Mouse (Mus musculus): ENCODE measurements around the gene Timeless. TPM values are rescaled to one million over a fixed set of nuclear protein-coding genes. Genes with fewer than 3 reads are reported as not detected.
"Not testable (repeated sequence)": the region's sequence is repeated elsewhere in the genome, so short reads cannot be mapped to it uniquely, and the experiment has no call there.

Timeless gene
- 47.8 and 68.2 TPM in 2 replicates for polyA plus RNA-seq (2014; fragmentation: Nextera tagmentation; extraction: Ambion mirVana)

DNA sequence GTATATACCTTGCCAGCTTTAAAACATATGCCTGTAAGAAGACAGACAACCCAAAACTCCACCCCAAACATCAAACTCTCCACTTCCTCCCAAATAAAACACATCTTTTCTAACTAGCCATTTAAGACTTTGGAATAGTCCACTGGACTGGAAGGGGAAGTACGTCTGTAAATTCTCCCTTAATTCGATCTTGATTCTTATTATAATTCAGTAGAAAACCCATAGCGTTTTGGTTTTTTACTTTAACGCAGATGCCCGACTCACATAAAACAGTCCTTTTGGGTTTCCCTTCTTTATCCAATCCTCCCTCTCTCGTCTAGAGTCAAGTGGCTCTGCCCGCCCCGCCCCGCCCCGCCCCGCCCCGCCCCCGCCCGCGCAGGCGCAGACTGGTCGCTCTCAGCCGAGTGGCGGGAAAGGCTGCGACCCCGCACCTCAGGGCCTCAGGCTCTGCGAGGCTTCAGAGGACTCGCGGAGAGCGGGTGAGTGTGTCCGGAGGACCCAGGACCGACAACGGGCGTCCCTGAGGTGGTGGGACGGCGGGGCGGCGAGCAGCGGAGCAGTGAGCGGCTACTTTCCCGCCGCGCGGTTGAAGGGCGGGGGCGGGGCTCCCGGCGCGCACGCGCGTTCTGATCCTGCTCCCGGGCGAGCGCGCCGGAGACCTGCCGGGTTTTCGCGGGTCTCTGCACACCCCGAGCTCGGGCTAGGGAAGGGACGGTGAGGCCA, at the start of gene Timeless:
Gene Timeless (plus strand): TSS at position 369 of the 723 bp plus-strand sequence.
- Histone ChIP-seq H3K9me3 (ENCODE audit: control insufficient read depth, low read length) (no peaks in the 10 kb centered on the region), H3K4me3 (ENCODE audit: low read length) (peak within 1 kb of the TSS; percentile 85), H3K9ac (ENCODE audit: low read depth, low read length) (peak within 1 kb of the TSS; percentile 82), H3K27ac (ENCODE audit: low read depth, low read length) (peak within 1 kb of the TSS; percentile 96), H3K27me3 (ENCODE audit: control insufficient read depth, insufficient read depth, low read length) (no peaks in the 10 kb centered on the region), H3K36me3 (ENCODE audit: control insufficient read depth, insufficient read depth, low read length) (peaks cover 8% of the 10 kb centered on the region; the same call in 1 of the 2 replicates), H3K4me2 (replicated peaks; ENCODE audit: low read depth, low read length) (peak within 1 kb of the TSS; percentile 71), H3K4me1 (ENCODE audit: control insufficient read depth, insufficient read depth, low read length) (peaks cover 6% of the 10 kb centered on the region)
- ATAC-seq (ENCODE audit: low FRiP score, low TSS enrichment) = peak; percentile 93
- under 1% methylated on average over 55 of the region's 58 CpGs for WGBS

DNA sequence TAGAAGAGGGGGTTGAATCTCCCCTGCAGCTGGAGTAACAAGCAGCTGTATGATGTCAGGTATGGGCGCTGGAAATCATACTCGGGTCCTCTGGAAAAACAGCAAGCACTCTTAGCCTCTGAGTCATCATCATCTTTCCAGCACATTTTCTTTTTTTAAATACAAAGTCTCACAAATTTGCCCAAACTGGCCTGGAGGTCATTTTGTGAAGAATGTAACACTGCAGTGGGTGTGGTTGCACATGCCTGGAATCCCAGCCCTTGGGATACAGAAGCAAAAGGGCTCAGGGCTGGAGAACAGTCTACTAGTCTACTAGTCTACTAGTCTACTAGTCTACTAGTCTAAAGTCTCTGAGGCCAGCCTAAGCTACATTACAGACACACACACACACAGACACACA, 47.6 kb upstream of the Timeless start:
- no peak overlapping the region for H3K9ac ChIP-seq (ENCODE audit: low read depth, low read length)
- H3K4me1 ChIP-seq (ENCODE audit: control insufficient read depth, insufficient read depth, low read length) = peaks cover 13% of the 10 kb centered on the region
- H3K36me3 ChIP-seq (ENCODE audit: control insufficient read depth, insufficient read depth, low read length) = no peaks in the 10 kb centered on the region
- H3K4me2 ChIP-seq (replicated peaks; ENCODE audit: low read depth, low read length) = no peak overlapping the region
- H3K27me3 ChIP-seq (ENCODE audit: control insufficient read depth, insufficient read depth, low read length) = no peaks in the 10 kb centered on the region
- ATAC-seq (ENCODE audit: low FRiP score, low TSS enrichment) = no peak
- H3K4me3 ChIP-seq (ENCODE audit: low read length) = no peak overlapping the region
- 77% methylated on average over 2 of the region's 2 CpGs for WGBS
- no peak overlapping the region for H3K27ac ChIP-seq (ENCODE audit: low read depth, low read length)
- H3K9me3 ChIP-seq (ENCODE audit: control insufficient read depth, low read length) = no peaks in the 10 kb centered on the region

DNA sequence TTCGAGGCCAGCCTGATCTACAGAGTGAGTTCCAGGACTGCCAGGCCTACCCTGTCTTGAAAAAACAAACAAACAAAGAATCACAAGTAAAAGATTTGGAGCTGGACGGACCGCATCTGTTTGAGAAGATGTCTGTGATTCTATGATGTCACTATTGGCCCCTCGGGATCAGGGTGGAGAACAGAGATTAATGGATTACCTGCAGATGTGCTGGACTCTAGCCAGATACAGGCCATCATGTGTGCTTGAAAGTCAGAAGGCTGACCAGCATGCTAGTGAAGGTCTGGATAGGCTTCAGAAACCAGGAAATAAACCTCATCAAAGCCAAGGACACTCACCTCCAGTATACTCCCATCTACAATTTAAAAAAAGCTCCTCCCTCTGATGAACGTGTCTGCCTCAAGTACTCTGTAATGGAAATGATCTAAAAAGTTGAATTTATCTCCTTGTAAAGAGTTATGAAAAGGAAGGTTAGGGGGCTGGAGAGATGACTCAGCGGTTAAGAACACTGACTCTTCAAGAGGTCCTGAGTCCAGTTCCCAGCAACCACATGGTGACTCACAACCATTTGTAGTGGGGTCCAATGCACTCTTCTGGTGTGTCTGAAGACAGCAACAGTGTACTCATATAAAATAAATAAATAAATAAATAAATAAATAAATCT, 46.5 kb upstream of the Timeless start:
- ATAC-seq (ENCODE audit: low FRiP score, low TSS enrichment) = peak; percentile 8; the same call in 1 of the 2 replicates
- Histone ChIP-seq H3K4me1 (ENCODE audit: control insufficient read depth, insufficient read depth, low read length) (0 out of 2 replicates have a peak, but pooled peaks cover 5% of the 10 kb centered on the region), H3K27ac (ENCODE audit: low read depth, low read length) (no peak overlapping the region), H3K9me3 (ENCODE audit: control insufficient read depth, low read length) (no peaks in the 10 kb centered on the region), H3K36me3 (ENCODE audit: control insufficient read depth, insufficient read depth, low read length) (no peaks in the 10 kb centered on the region), H3K4me2 (replicated peaks; ENCODE audit: low read depth, low read length) (no peak overlapping the region), H3K4me3 (ENCODE audit: low read length) (no peak overlapping the region), H3K9ac (ENCODE audit: low read depth, low read length) (no peak overlapping the region), H3K27me3 (ENCODE audit: control insufficient read depth, insufficient read depth, low read length) (no peaks in the 10 kb centered on the region)
- 70% methylated on average over 6 of the region's 6 CpGs for WGBS

DNA sequence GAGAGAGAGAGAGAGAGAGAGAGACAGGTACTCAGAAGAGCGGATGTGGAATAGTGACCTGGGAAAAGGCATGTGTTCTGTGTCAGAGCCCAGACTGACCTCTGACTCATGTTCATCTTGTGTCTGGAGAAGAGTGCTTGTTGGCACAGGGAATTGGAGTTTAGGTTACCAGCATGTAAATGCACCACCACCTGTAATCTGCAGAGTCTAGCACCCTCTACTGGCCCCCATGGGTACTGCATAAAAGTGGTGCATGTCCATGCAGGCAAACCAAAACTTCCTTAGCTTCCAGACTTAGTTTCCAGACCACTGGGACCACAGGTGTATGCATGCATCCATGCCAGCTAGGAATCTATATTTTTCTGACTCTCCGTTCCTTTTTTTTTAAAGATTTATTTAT, 45.9 kb upstream of the Timeless start:
- Histone ChIP-seq H3K27ac (ENCODE audit: low read depth, low read length) (no peak overlapping the region), H3K36me3 (ENCODE audit: control insufficient read depth, insufficient read depth, low read length) (no peaks in the 10 kb centered on the region), H3K9me3 (ENCODE audit: control insufficient read depth, low read length) (no peaks in the 10 kb centered on the region), H3K9ac (ENCODE audit: low read depth, low read length) (no peak overlapping the region), H3K4me2 (replicated peaks; ENCODE audit: low read depth, low read length) (no peak overlapping the region), H3K4me3 (ENCODE audit: low read length) (no peak overlapping the region), H3K27me3 (ENCODE audit: control insufficient read depth, insufficient read depth, low read length) (no peaks in the 10 kb centered on the region), H3K4me1 (ENCODE audit: control insufficient read depth, insufficient read depth, low read length) (0 out of 2 replicates have a peak, but pooled peaks cover 5% of the 10 kb centered on the region)
- ATAC-seq (ENCODE audit: low FRiP score, low TSS enrichment) = peak; percentile 69
- WGBS = 40% methylated on average over 2 of the region's 2 CpGs

DNA sequence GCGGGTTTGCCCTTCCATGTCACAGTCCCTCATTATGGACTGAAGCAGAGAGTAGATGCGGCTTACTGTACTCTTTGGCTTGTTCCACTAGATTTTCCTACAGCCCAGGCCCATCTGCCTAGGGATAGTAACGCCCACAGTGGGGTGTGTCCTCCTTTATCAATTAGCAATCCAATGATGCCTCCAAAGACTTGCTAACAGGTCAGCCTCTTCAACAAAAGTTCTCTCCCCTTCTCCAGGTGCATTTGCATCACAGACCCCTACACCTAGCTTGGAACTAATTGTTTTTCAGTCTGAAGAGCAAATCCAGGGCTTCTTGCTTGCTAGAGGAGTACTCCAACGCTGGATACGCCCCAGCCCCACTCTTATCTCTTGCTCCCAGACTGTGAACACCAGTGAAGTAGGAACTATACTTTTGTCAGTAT, 44.7 kb upstream of the Timeless start:
- Histone ChIP-seq H3K9ac (ENCODE audit: low read depth, low read length) (no peak overlapping the region), H3K4me3 (ENCODE audit: low read length) (no peak overlapping the region), H3K27me3 (ENCODE audit: control insufficient read depth, insufficient read depth, low read length) (no peaks in the 10 kb centered on the region), H3K27ac (ENCODE audit: low read depth, low read length) (no peak overlapping the region), H3K36me3 (ENCODE audit: control insufficient read depth, insufficient read depth, low read length) (no peaks in the 10 kb centered on the region), H3K4me2 (replicated peaks; ENCODE audit: low read depth, low read length) (no peak overlapping the region), H3K4me1 (ENCODE audit: control insufficient read depth, insufficient read depth, low read length) (0 out of 2 replicates have a peak, but pooled peaks cover 5% of the 10 kb centered on the region), H3K9me3 (ENCODE audit: control insufficient read depth, low read length) (no peaks in the 10 kb centered on the region)
- ATAC-seq (ENCODE audit: low FRiP score, low TSS enrichment) = no peak
- 66% methylated on average over 5 of the region's 5 CpGs for WGBS

DNA sequence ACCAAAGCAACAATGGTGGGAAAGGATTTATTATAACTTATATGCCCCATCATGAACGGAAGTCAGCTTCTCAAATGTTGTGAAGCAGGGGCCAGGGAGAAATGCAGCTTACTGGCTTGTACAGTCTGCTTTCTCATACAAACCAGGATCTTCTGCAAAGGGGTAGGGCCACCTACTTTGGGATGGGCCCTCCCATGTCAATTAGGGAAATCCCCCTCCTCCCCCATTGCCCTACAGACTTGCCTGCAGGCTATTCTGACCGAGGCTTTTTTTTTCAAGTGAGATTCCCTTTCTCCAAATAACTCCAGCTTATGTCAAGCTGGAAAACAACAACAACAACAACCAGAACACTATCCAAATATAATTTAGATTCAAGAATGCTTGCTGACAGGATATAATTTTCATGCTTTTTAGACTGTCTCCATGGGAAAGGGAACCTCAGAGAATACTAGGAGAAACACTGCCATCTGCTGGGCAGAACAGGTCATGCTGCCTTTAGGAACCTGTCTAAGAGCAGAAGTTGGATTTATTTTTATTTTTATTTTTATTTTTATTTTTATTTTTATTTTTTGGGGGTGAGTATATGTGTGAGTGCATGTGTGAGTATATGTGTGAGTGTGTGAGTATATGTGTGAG, 43.5 kb upstream of the Timeless start:
- Histone ChIP-seq H3K4me2 (replicated peaks; ENCODE audit: low read depth, low read length) (no peak overlapping the region), H3K4me3 (ENCODE audit: low read length) (no peak overlapping the region), H3K4me1 (ENCODE audit: control insufficient read depth, insufficient read depth, low read length) (no peaks in the 10 kb centered on the region), H3K27ac (ENCODE audit: low read depth, low read length) (no peak overlapping the region), H3K9me3 (ENCODE audit: control insufficient read depth, low read length) (no peaks in the 10 kb centered on the region), H3K36me3 (ENCODE audit: control insufficient read depth, insufficient read depth, low read length) (no peaks in the 10 kb centered on the region), H3K9ac (ENCODE audit: low read depth, low read length) (no peak overlapping the region), H3K27me3 (ENCODE audit: control insufficient read depth, insufficient read depth, low read length) (no peaks in the 10 kb centered on the region)
- no peak for ATAC-seq (ENCODE audit: low FRiP score, low TSS enrichment)
- 38% methylated on average over 2 of the region's 2 CpGs for WGBS

DNA sequence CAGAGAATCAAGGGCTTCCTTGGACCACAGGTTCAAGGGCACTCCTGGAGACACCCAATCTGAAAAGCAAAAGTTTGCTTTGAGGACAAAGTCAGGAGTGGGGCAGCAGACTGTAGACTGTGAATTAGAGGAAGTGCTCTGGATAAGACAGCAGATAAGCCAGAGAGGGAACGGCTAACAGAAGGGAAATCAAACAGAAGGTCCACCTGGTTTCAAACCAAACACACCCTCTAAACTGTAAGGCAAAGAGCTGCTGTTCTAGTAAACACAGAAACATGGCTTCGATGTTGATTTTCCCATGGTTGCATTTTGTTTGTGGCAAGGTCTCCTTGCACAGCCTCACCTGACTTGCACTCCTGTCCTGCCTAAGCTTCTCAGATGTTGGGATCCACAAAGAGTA, 40.4 kb upstream of the Timeless start:
- 77% methylated on average over 2 of the region's 2 CpGs for WGBS
- no peak for ATAC-seq (ENCODE audit: low FRiP score, low TSS enrichment)
- Histone ChIP-seq H3K4me1 (ENCODE audit: control insufficient read depth, insufficient read depth, low read length) (no peaks in the 10 kb centered on the region), H3K27ac (ENCODE audit: low read depth, low read length) (no peak overlapping the region), H3K9ac (ENCODE audit: low read depth, low read length) (no peak overlapping the region), H3K36me3 (ENCODE audit: control insufficient read depth, insufficient read depth, low read length) (no peaks in the 10 kb centered on the region), H3K4me2 (replicated peaks; ENCODE audit: low read depth, low read length) (no peak overlapping the region), H3K4me3 (ENCODE audit: low read length) (no peak overlapping the region), H3K9me3 (ENCODE audit: control insufficient read depth, low read length) (no peaks in the 10 kb centered on the region), H3K27me3 (ENCODE audit: control insufficient read depth, insufficient read depth, low read length) (peaks cover 17% of the 10 kb centered on the region; the same call in 1 of the 2 replicates)

DNA sequence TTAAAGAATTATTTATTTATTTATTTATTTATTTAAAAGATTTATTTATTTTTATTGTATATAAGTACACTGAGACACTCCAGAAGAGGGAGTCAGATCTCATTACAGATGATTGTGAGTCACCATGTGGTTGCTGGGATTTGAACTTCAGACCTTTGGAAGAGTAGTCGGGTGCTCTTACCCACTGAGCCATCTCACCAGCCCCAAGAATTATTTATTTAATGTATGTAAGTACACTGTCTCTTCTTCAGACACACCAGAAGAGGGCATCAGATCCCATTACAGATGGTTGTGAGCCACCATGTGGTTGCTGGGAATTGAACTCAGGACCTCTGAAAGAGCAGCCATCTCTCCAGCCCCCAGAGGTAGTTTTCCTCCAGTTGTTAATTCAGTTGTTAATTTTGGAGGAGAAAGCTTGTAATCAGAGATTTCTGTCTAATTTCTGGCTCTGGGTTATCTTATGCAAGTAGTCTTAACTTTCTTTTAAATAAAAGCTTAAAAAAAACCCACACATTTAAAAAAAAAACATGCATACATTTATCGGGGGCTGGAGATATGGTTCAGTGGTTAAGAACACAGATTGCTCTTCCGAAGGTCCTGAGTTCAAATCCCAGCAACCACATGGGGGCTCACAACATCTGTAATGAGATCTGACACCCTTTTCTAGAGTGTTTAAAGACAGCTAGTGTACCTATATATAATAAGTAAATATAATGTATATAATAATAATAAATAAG, 39.7 kb upstream of the Timeless start:
- H3K27ac ChIP-seq (ENCODE audit: low read depth, low read length); H3K4me1 ChIP-seq (ENCODE audit: control insufficient read depth, insufficient read depth, low read length); H3K4me3 ChIP-seq (ENCODE audit: low read length); H3K9me3 ChIP-seq (ENCODE audit: control insufficient read depth, low read length); H3K9ac ChIP-seq (ENCODE audit: low read depth, low read length); ATAC-seq (ENCODE audit: low FRiP score, low TSS enrichment); H3K36me3 ChIP-seq (ENCODE audit: control insufficient read depth, insufficient read depth, low read length); H3K4me2 ChIP-seq (replicated peaks; ENCODE audit: low read depth, low read length): not testable (repeated sequence)
- 85% methylated on average over 3 of the region's 3 CpGs for WGBS
- H3K27me3 ChIP-seq (ENCODE audit: control insufficient read depth, insufficient read depth, low read length) = peaks cover 17% of the 10 kb centered on the region; the same call in 1 of the 2 replicates

All from kidney, embryonic 14.5 days (tissue).